Mouse (Mus musculus) thymus, postnatal 4 days (tissue): ENCODE results near the gene Shroom3.
A peak's percentile ranks its signal among the peaks of the same experiment; 100 is the strongest.

ENCODE experiments used
- DNase-seq: peaks from one replicate; pipeline ENCODE4 v3.0.0; 2021

The Shroom3 gene

GRCm38 (mm10) chr5:92759156-92759745 lies 76.0 kb downstream of the Shroom3 start:
- DNase-seq = no peak

GRCm38 (mm10) chr5:92760542-92760941 lies 77.3 kb downstream of the Shroom3 start:
- DNase-seq = no peak

- no peak for DNase-seq
These were observed 78.5 kb downstream of the Shroom3 start for GRCm38 (mm10) chr5:92761615-92762353.

- DNase-seq = no peak
These were observed 79.2 kb downstream of the Shroom3 start for GRCm38 (mm10) chr5:92762425-92762824.

- DNase-seq = no peak
These were observed 80.3 kb downstream of the Shroom3 start for GRCm38 (mm10) chr5:92763546-92763952.

- no peak for DNase-seq
These were observed 83.1 kb downstream of the Shroom3 start for GRCm38 (mm10) chr5:92766301-92766700.

GRCm38 (mm10) chr5:92767194-92767777 lies 84.1 kb downstream of the Shroom3 start:
- DNase-seq = no peak

GRCm38 (mm10) chr5:92767857-92768291 lies 84.6 kb downstream of the Shroom3 start:
- no peak for DNase-seq

- no peak for DNase-seq
These were observed 90.6 kb downstream of the Shroom3 start for GRCm38 (mm10) chr5:92773821-92774220.

GRCm38 (mm10) chr5:92774419-92774818 lies 91.2 kb downstream of the Shroom3 start:
- DNase-seq = no peak

- DNase-seq = no peak
These were observed 91.7 kb downstream of the Shroom3 start for GRCm38 (mm10) chr5:92774893-92775292.

- no peak for DNase-seq
These were observed 95.2 kb downstream of the Shroom3 start for GRCm38 (mm10) chr5:92778395-92778794.

GRCm38 (mm10) chr5:92781082-92781481 lies 97.8 kb downstream of the Shroom3 start:
- DNase-seq = no peak

GRCm38 (mm10) chr5:92784037-92784860 lies 101.0 kb downstream of the Shroom3 start:
- DNase-seq = no peak

GRCm38 (mm10) chr5:92785870-92786436 lies 102.7 kb downstream of the Shroom3 start:
- DNase-seq = no peak

GRCm38 (mm10) chr5:92788990-92789389 lies 105.8 kb downstream of the Shroom3 start:
- no peak for DNase-seq

GRCm38 (mm10) chr5:92796089-92796990 lies 113.1 kb downstream of the Shroom3 start:
- no peak for DNase-seq

- DNase-seq = no peak
These were observed 114.7 kb downstream of the Shroom3 start for GRCm38 (mm10) chr5:92797981-92798380.

GRCm38 (mm10) chr5:92804379-92804778 lies 121.1 kb downstream of the Shroom3 start:
- no peak for DNase-seq

- peak; percentile 6 for DNase-seq
These were observed 125.5 kb downstream of the Shroom3 start for GRCm38 (mm10) chr5:92808503-92809415.

GRCm38 (mm10) chr5:92809416-92809750 lies 126.1 kb downstream of the Shroom3 start:
- no peak for DNase-seq
